Mouse (Mus musculus) hindbrain, postnatal 0 days (tissue): ENCODE data around the gene Hltf. TPM values are rescaled to one million over a fixed set of nuclear protein-coding genes. Genes with fewer than 3 reads are reported as not detected.

ENCODE experiments used
- ATAC-seq: fragments of 200-750 bp; cut with Nextera tagmentation; 2 replicates; pipeline ENCODE4 v1.8.0; 2017; ENCODE audit warnings: mild to moderate bottlenecking, moderate TSS enrichment, moderate library complexity
- DNase-seq: peaks from one replicate; pipeline ENCODE4 v3.0.0-alpha.2; 2015; ENCODE audit warnings: low spot score
- H3K27ac ChIP-seq: fragments of 300-500 bp; sonication (generic); 2 replicates; pipeline ENCODE4 v1.5.1; 2014; ENCODE audit warnings: mild to moderate bottlenecking
- H3K27me3 ChIP-seq: fragments of 300-500 bp; sonication (generic); 2 replicates; pipeline ENCODE4 v1.6.1; 2014; ENCODE audit warnings: low read length, mixed read lengths; ENCODE audit not compliant: insufficient read depth
- H3K36me3 ChIP-seq: fragments of 300-500 bp; sonication (generic); 2 replicates; pipeline ENCODE4 v1.6.1; 2014; ENCODE audit warnings: low read length, mixed read lengths; ENCODE audit not compliant: insufficient read depth
- H3K4me1 ChIP-seq: fragments of 300-500 bp; sonication (generic); 2 replicates; pipeline ENCODE4 v1.6.1; 2014; ENCODE audit warnings: antibody characterized with exemption, low read length, mixed read lengths; ENCODE audit not compliant: insufficient read depth
- H3K4me2 ChIP-seq: fragments of 300-500 bp; sonication (generic); 2 replicates; pipeline ENCODE4 v1.6.1; 2014; ENCODE audit warnings: low read depth, mild to moderate bottlenecking, low read length, moderate library complexity, mixed read lengths
- H3K4me3 ChIP-seq: fragments of 300-500 bp; sonication (generic); 2 replicates; pipeline ENCODE4 v1.5.1; 2014; ENCODE audit warnings: low read length
- H3K9ac ChIP-seq: fragments of 300-500 bp; sonication (generic); replicated peaks from 2 replicates; pipeline ENCODE4 v1.6.1; 2014; ENCODE audit warnings: mild to moderate bottlenecking, low read length, moderate library complexity, mixed read lengths
- H3K9me3 ChIP-seq: fragments of 300-500 bp; sonication (generic); 2 replicates; pipeline ENCODE4 v1.6.1; 2016; ENCODE audit warnings: low read length, mixed read lengths
- CTCF ChIP-seq: IDR thresholded peaks from 2 replicates; pipeline ENCODE4 v1.5.1; 2016; ENCODE audit warnings: antibody characterized with exemption, control low read depth, low read depth
- WGBS: fragments of 180-500 bp; shearing (Covaris S2); extraction: QIAGEN DNeasy Blood & Tissue Kit; methylation state at CpG from one replicate; pipeline ENCODE4 v1.1.7; 2014; 5-methylcytosine and 5-hydroxymethylcytosine counted together
- polyA plus RNA-seq: library from polyadenylated mRNA; unstranded; fragments of >200 nt; fragmentation: Nextera tagmentation; extraction: Ambion mirVana; gene quantifications from 2 replicates; pipeline ENCODE4 v1.2.1, GENCODE M21; 2015
- total RNA-seq: library from RNA; depleted of rRNA; stranded (reverse); fragments of >200 nt; gene quantifications from 2 replicates; pipeline ENCODE4 v1.2.3, GENCODE M21; 2014

Gene Hltf
- total and polyA plus RNA-seq, 2 experiments from 2014 or later: 6.3 to 7.4 TPM

DNA sequence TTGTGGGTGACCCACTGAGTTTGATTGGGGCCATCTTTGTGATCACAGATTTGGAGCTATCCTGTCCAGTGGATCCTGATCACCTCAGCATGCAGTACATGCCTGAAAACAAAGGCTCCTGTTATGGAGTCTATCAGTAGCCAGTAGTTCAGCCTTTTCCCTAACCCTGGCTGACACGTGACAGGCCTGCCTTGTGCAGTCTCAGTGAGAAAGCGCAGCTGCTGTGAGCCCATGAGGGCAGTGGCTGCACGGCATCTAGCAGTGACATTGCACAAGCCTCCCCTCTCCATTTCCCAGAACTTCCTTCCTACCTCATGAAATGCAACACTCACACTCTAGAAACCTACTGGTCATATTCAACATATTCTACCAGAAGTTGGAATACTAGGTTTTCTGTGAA lies 76.9 kb downstream of the Hltf start:
- 73% methylated on average over 3 of the region's 3 CpGs for WGBS
- no peaks in the 10 kb centered on the region; the same call in 1 of the 2 replicates for H3K36me3 ChIP-seq
- H3K27me3 ChIP-seq: no peaks in the 10 kb centered on the region
- H3K9ac ChIP-seq: no peak overlapping the region
- ATAC-seq (no peak), DNase-seq (no peak)
- TF ChIP-seq CTCF: no peak
- H3K4me2 ChIP-seq: no peak overlapping the region
- no peaks in the 10 kb centered on the region for H3K4me1 ChIP-seq
- no peak overlapping the region for H3K27ac ChIP-seq
- H3K9me3 ChIP-seq: no peaks in the 10 kb centered on the region
- H3K4me3 ChIP-seq: no peak overlapping the region

DNA sequence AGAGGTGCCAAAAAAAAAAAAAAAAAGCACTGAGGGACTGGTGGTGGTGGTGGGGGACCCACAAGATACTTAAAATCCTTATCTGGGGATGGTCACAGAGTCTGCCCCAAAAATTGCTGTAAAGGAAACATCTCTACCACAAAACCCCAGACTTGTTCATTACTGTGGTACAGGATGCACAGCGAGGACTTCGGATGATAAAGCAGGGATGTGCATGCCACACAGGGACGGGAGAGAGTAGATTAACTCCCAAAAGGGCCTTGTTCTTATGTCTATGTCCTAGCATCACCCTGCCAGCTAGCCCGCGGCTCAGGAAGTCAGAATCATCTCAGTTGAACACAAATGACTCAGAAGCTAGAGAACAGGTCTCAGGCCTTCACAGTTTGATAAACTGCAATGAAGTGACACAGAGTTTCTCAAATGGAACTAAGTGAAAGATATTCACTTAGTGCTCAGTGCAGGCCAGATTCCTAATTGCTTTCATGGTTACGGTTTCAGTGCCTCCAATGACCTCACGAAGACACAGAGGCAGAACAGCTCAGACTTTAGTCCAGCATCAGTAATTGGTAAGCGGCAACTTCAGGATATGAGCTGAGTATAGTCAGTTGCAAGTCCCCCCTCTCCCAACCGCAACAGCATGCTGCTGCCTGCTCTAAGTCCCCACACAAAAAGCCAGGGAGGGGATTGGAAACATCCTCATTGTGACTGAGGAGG lies 79.4 kb downstream of the Hltf start:
- TF ChIP-seq CTCF: no peak

GRCm38 (mm10) chr3:20141240-20141639 lies 83.6 kb downstream of the Hltf start:
- no peak overlapping the region for H3K4me3 ChIP-seq
- no peak overlapping the region for H3K27ac ChIP-seq
- no peak for TF ChIP-seq CTCF
- H3K4me1 ChIP-seq: no peaks in the 10 kb centered on the region
- no peaks in the 10 kb centered on the region for H3K9me3 ChIP-seq
- H3K4me2 ChIP-seq: no peak overlapping the region
- ATAC-seq (no peak), DNase-seq (no peak)
- no peak overlapping the region for H3K9ac ChIP-seq
- H3K36me3 ChIP-seq: no peaks in the 10 kb centered on the region; the same call in 1 of the 2 replicates
- H3K27me3 ChIP-seq: no peaks in the 10 kb centered on the region

More for the DNA sequence above, 79.4 kb downstream of the Hltf start:
- no peaks in the 10 kb centered on the region for H3K4me1 ChIP-seq
- no peaks in the 10 kb centered on the region; the same call in 1 of the 2 replicates for H3K36me3 ChIP-seq
- DNase-seq: no peak
- no peaks in the 10 kb centered on the region for H3K9me3 ChIP-seq
- H3K27me3 ChIP-seq: no peaks in the 10 kb centered on the region
- H3K27ac ChIP-seq: no peak overlapping the region
- no peak overlapping the region for H3K4me3 ChIP-seq
- H3K9ac ChIP-seq: no peak overlapping the region
- no peak overlapping the region for H3K4me2 ChIP-seq
- ATAC-seq: no peak
- 92% methylated on average over 9 of the region's 9 CpGs for WGBS

GRCm38 (mm10) chr3:20141679-20142078 lies 84.1 kb downstream of the Hltf start:
- no peak for ATAC-seq
- 47% methylated on average over 1 of the region's 1 CpGs for WGBS
- DNase-seq: no peak

GRCm38 (mm10) chr3:20142101-20142500 lies 84.5 kb downstream of the Hltf start:
- WGBS: 99% methylated on average over 2 of the region's 2 CpGs
- H3K9ac ChIP-seq: no peak overlapping the region
- DNase-seq: no peak
- no peaks in the 10 kb centered on the region for H3K9me3 ChIP-seq
- no peak for TF ChIP-seq CTCF
- no peak overlapping the region for H3K4me2 ChIP-seq
- no peak overlapping the region for H3K4me3 ChIP-seq
- no peaks in the 10 kb centered on the region for H3K4me1 ChIP-seq
- no peak for ATAC-seq
- H3K36me3 ChIP-seq: no peaks in the 10 kb centered on the region; the same call in 1 of the 2 replicates
- H3K27me3 ChIP-seq: no peaks in the 10 kb centered on the region
- no peak overlapping the region for H3K27ac ChIP-seq

More at GRCm38 (mm10) chr3:20141679-20142078, 84.1 kb downstream of the Hltf start:
- Histone ChIP-seq H3K36me3 (no peaks in the 10 kb centered on the region; the same call in 1 of the 2 replicates), H3K4me1 (no peaks in the 10 kb centered on the region), H3K4me2 (no peak overlapping the region), H3K27me3 (no peaks in the 10 kb centered on the region), H3K4me3 (no peak overlapping the region), H3K9me3 (no peaks in the 10 kb centered on the region), H3K9ac (no peak overlapping the region), H3K27ac (no peak overlapping the region)
- no peak for TF ChIP-seq CTCF

DNA sequence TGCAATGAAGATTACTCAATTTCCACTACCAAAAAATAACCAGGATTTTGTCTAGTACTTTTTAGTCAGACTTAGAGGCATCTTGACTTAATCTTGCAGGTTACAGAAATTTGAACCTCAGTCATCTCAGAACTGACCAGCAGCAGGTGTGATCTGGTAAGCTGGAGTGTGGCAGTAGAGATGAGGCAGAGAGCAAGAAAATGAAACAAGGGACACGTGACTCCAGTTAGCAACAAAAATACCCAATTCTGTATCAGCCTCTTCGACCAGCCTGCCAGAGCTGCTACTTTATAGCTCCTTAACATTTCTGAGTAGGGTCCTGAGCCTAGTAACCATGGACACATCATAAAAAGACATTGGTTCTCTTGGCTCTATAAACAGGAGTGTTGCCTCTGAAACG lies 85.0 kb downstream of the Hltf start:
- H3K9me3 ChIP-seq: no peaks in the 10 kb centered on the region
- no peak overlapping the region for H3K4me2 ChIP-seq
- no peaks in the 10 kb centered on the region for H3K4me1 ChIP-seq
- TF ChIP-seq CTCF: no peak
- no peaks in the 10 kb centered on the region for H3K27me3 ChIP-seq
- WGBS: 70% methylated on average over 3 of the region's 3 CpGs
- no peak overlapping the region for H3K4me3 ChIP-seq
- no peak overlapping the region for H3K9ac ChIP-seq
- ATAC-seq: no peak
- DNase-seq: no peak
- no peaks in the 10 kb centered on the region for H3K36me3 ChIP-seq
- H3K27ac ChIP-seq: no peak overlapping the region

DNA sequence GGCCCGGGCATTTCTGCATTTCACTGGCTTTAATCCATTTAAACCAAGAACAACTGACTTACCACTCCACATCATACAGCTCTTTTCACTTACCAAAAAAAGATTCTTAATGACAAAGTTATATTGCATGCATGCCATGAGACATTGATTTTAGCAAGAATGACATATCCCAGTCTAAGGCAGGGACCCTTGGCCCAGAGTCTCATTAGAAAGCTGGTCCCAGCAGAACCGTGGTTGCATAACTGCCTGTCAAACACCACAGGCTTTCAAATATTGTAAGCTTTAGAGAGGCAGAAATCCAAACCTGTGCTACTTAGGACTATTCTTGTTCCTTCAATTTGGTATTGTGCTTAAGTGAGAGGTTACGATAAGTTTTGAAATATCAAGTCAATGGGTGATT lies 86.1 kb downstream of the Hltf start:
- TF ChIP-seq CTCF: no peak
- 86% methylated on average over 3 of the region's 3 CpGs for WGBS
- Histone ChIP-seq H3K27me3 (no peaks in the 10 kb centered on the region), H3K4me2 (no peak overlapping the region), H3K4me1 (no peaks in the 10 kb centered on the region), H3K9ac (no peak overlapping the region), H3K27ac (no peak overlapping the region), H3K4me3 (no peak overlapping the region), H3K9me3 (no peaks in the 10 kb centered on the region), H3K36me3 (no peaks in the 10 kb centered on the region)
- ATAC-seq (no peak), DNase-seq (no peak)
